Mouse (Mus musculus) embryo, embryonic 10 days (tissue): ENCODE measurements around the gene Mkks.

Experiments
- DNase-seq: peaks from one replicate; pipeline ENCODE4 v3.0.0-alpha.2; 2015; ENCODE audit warnings: low spot score

Gene Mkks

GRCm38 (mm10) chr2:136834715-136835075 is 56.5 kb downstream of the Mkks start:
- no peak for DNase-seq

GRCm38 (mm10) chr2:136833976-136834714 is 57.0 kb downstream of the Mkks start:
- DNase-seq = no peak

- peak; percentile 11 for DNase-seq
These were observed 58.3 kb downstream of the Mkks start for GRCm38 (mm10) chr2:136832936-136833335.

- DNase-seq = peak; percentile 7
These were observed 63.6 kb downstream of the Mkks start for GRCm38 (mm10) chr2:136827612-136828011.
